Mouse (Mus musculus): Measurements from ENCODE around the gene Vps25. TPM values are rescaled to one million over a fixed set of nuclear protein-coding genes. Genes with fewer than 3 reads are reported as not detected.
A peak's percentile ranks its signal among the peaks of the same experiment; 100 is the strongest.

The Vps25 gene
- 141 TPM for polyA plus RNA-seq (2012; fragmentation: generic; extraction: Trizol)

DNA sequence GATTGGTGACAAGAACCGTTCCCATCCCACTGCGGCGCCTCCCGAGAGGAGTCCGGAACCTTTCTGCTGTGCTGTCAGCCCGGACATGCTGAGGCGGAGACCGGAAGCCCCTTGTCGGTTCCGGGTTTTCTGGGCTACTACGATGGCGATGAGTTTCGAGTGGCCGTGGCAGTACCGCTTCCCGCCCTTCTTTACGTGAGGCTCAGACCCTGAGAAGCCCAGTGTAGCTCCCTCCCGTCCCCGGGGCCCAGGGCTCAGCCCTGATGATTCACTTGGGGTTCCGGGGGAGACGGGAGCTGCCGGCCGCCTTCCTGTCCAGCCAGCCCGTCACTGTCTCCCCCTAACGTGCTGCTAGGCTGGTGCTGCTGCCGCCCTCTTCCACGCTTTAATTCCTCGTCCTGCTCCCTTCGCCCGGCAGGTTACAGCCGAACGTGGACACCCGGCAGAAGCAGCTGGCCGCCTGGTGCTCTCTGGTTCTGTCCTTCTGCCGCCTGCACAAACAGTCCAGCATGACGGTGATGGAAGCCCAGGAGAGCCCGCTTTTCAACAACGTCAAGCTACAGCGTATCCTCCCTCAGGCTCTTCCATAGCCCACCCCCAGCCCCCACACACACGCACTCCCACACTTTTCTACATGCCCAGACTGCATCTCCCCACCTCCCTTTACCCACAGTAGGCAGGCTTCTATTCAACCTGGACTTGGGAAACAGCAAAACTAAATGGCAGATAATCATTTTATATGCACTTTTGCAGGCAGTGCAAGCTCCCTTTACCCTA is at the start of gene Vps25:
Gene Vps25, plus strand, starts transcription at position 95 of the 777 bp plus-strand sequence.
- Histone ChIP-seq H3K79me2 (ENCODE audit: control insufficient read depth, insufficient read depth) (peaks cover 9% of the 10 kb centered on the region), H3K27me3 (ENCODE audit: control insufficient read depth, insufficient read depth, insufficient read length) (no peaks in the 10 kb centered on the region), H3K36me3 (ENCODE audit: control insufficient read depth, insufficient read depth) (no peaks in the 10 kb centered on the region), H3ac (ENCODE audit: control insufficient read depth, insufficient read length) (peak within 1 kb of the TSS; percentile 68), H3K4me2 (ENCODE audit: low read depth) (peak within 1 kb of the TSS; percentile 98), H3K4me3 (peak within 1 kb of the TSS; percentile 95)
- TF ChIP-seq POLR2AphosphoS2 (IDR thresholded peaks at IDR 0.05; ENCODE audit: insufficient read length, low read depth) (peak; percentile 93), MYOD1 (IDR thresholded peaks at IDR 0.05; ENCODE audit: control insufficient read depth in 1 of 3, insufficient read length in 2 of 3, low read depth in 2 of 3) (peak in 1 of 3 experiments; percentile 16), POLR2A (IDR thresholded peaks at IDR 0.05; ENCODE audit: insufficient read length, low read depth) (peak; percentile 88), MAX (IDR thresholded peaks at IDR 0.05; ENCODE audit: low read depth) (no peak), E2F4 (IDR thresholded peaks at IDR 0.05; ENCODE audit: insufficient read depth) (no peak)

DNA sequence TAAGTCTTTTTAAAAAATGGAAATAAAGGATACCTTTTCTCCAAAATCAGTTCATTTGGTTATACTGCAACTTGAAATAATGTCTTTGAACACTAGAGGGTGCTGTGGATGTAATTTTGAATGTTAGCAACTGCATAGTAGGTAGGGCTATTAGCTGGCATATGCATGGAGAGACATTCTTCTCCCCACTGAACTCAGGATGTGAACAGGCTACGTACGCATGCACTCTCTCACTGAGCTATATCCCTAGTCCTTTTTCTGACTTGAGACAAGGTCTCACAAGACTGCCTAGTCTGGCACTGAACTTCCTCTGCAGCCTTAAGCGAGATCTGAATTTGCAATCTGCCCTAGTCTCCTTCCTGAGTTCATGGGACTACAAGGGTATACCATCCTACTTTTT is 41.5 kb upstream of the Vps25 start:
- H3K27me3 ChIP-seq (ENCODE audit: control insufficient read depth, insufficient read depth, insufficient read length) = no peaks in the 10 kb centered on the region
- H3K4me2 ChIP-seq (ENCODE audit: low read depth) = no peak overlapping the region
- H3K36me3 ChIP-seq (ENCODE audit: control insufficient read depth, insufficient read depth) = peaks cover 23% of the 10 kb centered on the region
- no peak for TF ChIP-seq POLR2A (IDR thresholded peaks at IDR 0.05; ENCODE audit: insufficient read length, low read depth)
- TF ChIP-seq CEBPB (IDR thresholded peaks at IDR 0.05; ENCODE audit: insufficient read depth, poor library complexity, severe bottlenecking) = no peak
- TF ChIP-seq E2F4 (IDR thresholded peaks at IDR 0.05; ENCODE audit: insufficient read depth) = no peak
- no peak for TF ChIP-seq USF1 (IDR thresholded peaks at IDR 0.05; ENCODE audit: low read depth)
- no peak for TF ChIP-seq TCF3 (IDR thresholded peaks at IDR 0.05; ENCODE audit: insufficient read length, low read depth)
- no peak for TF ChIP-seq POLR2AphosphoS2 (IDR thresholded peaks at IDR 0.05; ENCODE audit: insufficient read length, low read depth)
- TF ChIP-seq REST (IDR thresholded peaks at IDR 0.05; ENCODE audit: insufficient read depth, insufficient read length) = no peak
- no peak for TF ChIP-seq SRF (IDR thresholded peaks at IDR 0.05; ENCODE audit: control insufficient read depth, insufficient read length, low read depth)
- no peak for TF ChIP-seq TCF12 (IDR thresholded peaks at IDR 0.05; ENCODE audit: insufficient read depth, poor library complexity, severe bottlenecking)
- no peak for TF ChIP-seq MYOG (IDR thresholded peaks at IDR 0.05; ENCODE audit: control insufficient read depth in 1 of 3, insufficient read depth in 1 of 3, insufficient read length in 2 of 3, low read depth in 2 of 3)
- no peak for TF ChIP-seq MYOD1 (IDR thresholded peaks at IDR 0.05; ENCODE audit: control insufficient read depth in 1 of 3, insufficient read length in 2 of 3, low read depth in 2 of 3)
- no peak for TF ChIP-seq MAX (IDR thresholded peaks at IDR 0.05; ENCODE audit: low read depth)
- no peaks in the 10 kb centered on the region for H3K79me2 ChIP-seq (ENCODE audit: control insufficient read depth, insufficient read depth)
- no peak overlapping the region for H3ac ChIP-seq (ENCODE audit: control insufficient read depth, insufficient read length)
- no peak overlapping the region for H3K4me3 ChIP-seq

DNA sequence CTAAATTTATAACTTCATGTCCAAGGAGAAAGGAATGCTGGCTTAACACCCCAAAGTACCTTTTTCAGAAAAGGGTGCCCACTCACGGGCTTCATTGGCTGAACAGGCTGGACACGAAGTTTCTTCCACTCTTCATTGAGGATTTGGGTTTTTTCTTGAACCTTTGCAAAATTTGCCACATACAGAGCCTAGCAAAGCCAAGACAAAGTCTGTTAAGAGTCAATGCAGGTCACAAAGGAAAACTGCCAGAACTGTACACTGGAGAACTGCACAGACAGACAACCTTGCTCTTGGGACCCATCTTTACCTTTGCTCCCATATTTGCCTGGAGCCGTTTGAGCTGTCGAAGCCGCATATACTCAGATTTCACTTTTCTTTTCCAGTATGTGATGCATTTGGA is 36.6 kb upstream of the Vps25 start:
- H3K36me3 ChIP-seq (ENCODE audit: control insufficient read depth, insufficient read depth) = peaks cover 8% of the 10 kb centered on the region
- TF ChIP-seq MAX (IDR thresholded peaks at IDR 0.05; ENCODE audit: low read depth) (no peak), POLR2A (IDR thresholded peaks at IDR 0.05; ENCODE audit: insufficient read length, low read depth) (no peak), REST (IDR thresholded peaks at IDR 0.05; ENCODE audit: insufficient read depth, insufficient read length) (no peak), USF1 (IDR thresholded peaks at IDR 0.05; ENCODE audit: low read depth) (no peak), TCF12 (IDR thresholded peaks at IDR 0.05; ENCODE audit: insufficient read depth, poor library complexity, severe bottlenecking) (no peak), E2F4 (IDR thresholded peaks at IDR 0.05; ENCODE audit: insufficient read depth) (no peak)
- H3K4me3 ChIP-seq = no peak overlapping the region
- H3K27me3 ChIP-seq (ENCODE audit: control insufficient read depth, insufficient read depth, insufficient read length) = no peaks in the 10 kb centered on the region
- no peak overlapping the region for H3K4me2 ChIP-seq (ENCODE audit: low read depth)
- H3K79me2 ChIP-seq (ENCODE audit: control insufficient read depth, insufficient read depth) = no peaks in the 10 kb centered on the region
- no peak overlapping the region for H3ac ChIP-seq (ENCODE audit: control insufficient read depth, insufficient read length)

DNA sequence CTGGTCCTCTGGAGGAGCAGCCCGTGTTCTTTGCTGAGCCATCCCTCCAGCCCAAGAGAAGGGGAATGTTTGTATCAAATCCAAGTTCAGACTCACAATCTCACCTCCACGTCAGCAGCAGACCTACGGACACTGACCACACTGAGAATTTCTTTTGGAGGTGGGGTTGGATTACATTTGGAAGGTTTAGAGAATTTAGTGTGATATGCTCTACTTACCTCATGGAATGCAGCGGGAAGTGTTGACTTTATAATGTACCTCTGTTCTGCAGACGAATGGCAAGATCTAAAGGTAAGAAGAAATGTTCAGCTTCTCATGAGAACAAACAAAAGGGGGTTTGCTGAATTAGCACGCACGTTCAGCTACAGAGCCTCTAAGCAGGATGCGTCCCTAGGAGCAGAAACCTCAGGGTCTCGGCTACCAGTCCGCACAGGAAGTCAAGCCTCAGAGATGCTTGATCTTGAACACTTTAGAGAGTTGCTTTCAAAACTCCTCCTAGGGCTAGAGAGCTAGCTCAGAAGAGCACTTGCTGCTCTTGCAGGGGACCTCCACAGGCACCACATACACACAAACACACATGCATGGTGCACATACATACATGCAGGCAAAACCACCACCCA is 35.0 kb upstream of the Vps25 start:
- Histone ChIP-seq H3K4me3 (no peak overlapping the region), H3K79me2 (ENCODE audit: control insufficient read depth, insufficient read depth) (peaks cover 8% of the 10 kb centered on the region), H3K27me3 (ENCODE audit: control insufficient read depth, insufficient read depth, insufficient read length) (no peaks in the 10 kb centered on the region), H3ac (ENCODE audit: control insufficient read depth, insufficient read length) (no peak overlapping the region), H3K36me3 (ENCODE audit: control insufficient read depth, insufficient read depth) (peaks cover 8% of the 10 kb centered on the region), H3K4me2 (ENCODE audit: low read depth) (no peak overlapping the region)
- TF ChIP-seq MYOD1 (IDR thresholded peaks at IDR 0.05; ENCODE audit: control insufficient read depth in 1 of 3, insufficient read length in 2 of 3, low read depth in 2 of 3) (no peak), E2F4 (IDR thresholded peaks at IDR 0.05; ENCODE audit: insufficient read depth) (no peak), SRF (IDR thresholded peaks at IDR 0.05; ENCODE audit: control insufficient read depth, insufficient read length, low read depth) (no peak), TCF12 (IDR thresholded peaks at IDR 0.05; ENCODE audit: insufficient read depth, poor library complexity, severe bottlenecking) (no peak), POLR2AphosphoS2 (IDR thresholded peaks at IDR 0.05; ENCODE audit: insufficient read length, low read depth) (no peak), POLR2A (IDR thresholded peaks at IDR 0.05; ENCODE audit: insufficient read length, low read depth) (no peak), USF1 (IDR thresholded peaks at IDR 0.05; ENCODE audit: low read depth) (no peak), REST (IDR thresholded peaks at IDR 0.05; ENCODE audit: insufficient read depth, insufficient read length) (no peak), MAX (IDR thresholded peaks at IDR 0.05; ENCODE audit: low read depth) (no peak), MYOG (IDR thresholded peaks at IDR 0.05; ENCODE audit: control insufficient read depth in 1 of 3, insufficient read depth in 1 of 3, insufficient read length in 2 of 3, low read depth in 2 of 3) (no peak), CEBPB (IDR thresholded peaks at IDR 0.05; ENCODE audit: insufficient read depth, poor library complexity, severe bottlenecking) (no peak), TCF3 (IDR thresholded peaks at IDR 0.05; ENCODE audit: insufficient read length, low read depth) (no peak)

All from myocyte (in vitro differentiated cells).